Mouse (Mus musculus): Measurements from ENCODE around the gene Fbxo27. TPM values are rescaled to one million over a fixed set of nuclear protein-coding genes. Genes with fewer than 3 reads are reported as not detected.
"Not testable (repeated sequence)": the region's sequence is repeated elsewhere in the genome, so short reads cannot be mapped to it uniquely, and the experiment has no call there.

Fbxo27 gene
- polyA plus RNA-seq (2015; fragmentation: Nextera tagmentation; extraction: Ambion mirVana): 0.29 and 0.32 TPM in 2 replicates

DNA sequence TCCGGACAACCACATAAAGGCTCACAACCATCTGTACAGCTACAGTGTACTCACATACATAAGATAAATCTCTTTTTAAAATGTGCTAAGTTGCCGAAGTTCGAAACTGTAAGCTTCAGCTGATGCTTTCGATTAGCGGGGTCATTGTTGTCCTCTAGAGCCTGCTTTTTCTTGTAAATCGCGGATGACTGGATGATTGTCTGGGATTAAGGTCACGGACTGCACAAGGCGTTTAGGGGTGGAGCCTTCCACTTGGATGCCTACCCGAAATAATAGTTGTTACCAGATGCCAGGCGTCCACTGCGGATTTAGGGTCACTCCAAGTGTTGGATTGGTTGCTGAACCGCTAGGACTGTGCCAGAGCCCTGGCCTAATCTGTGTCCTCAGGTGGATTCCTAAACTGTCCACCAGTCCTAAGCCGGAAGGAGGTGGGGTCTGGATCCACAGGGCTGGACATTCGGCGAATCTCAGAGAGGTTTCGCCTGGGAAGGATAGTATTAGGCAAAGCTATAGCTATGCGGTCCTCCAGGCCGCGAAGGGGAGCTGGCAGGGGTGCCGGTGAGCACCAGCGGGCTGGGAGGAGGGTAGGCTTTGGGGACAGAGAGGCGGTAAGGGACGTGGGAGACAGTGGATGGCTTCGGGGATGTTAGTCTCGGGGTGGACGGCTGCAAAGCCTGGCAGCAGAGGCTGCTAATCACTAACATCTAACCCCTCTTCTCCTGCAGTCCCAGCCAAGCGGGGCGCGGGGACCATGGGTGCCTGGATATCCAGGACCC, at the start of gene Fbxo27:
TSS of gene Fbxo27 (plus strand) at position 305 of the 776 bp plus-strand sequence.
- H3K36me3 ChIP-seq: no peaks in the 10 kb centered on the region
- H3K27me3 ChIP-seq: peaks cover 38% of the 10 kb centered on the region
- H3K4me1 ChIP-seq (replicated peaks): peaks cover 15% of the 10 kb centered on the region
- no peaks in the 10 kb centered on the region for H3K9me3 ChIP-seq (replicated peaks)
- no peak for DNase-seq
- peak within 1 kb of the TSS; percentile 49 for H3K4me3 ChIP-seq (replicated peaks)
- ATAC-seq (ENCODE audit: low read depth): no peak
- H3K4me2 ChIP-seq: peak within 1 kb of the TSS; percentile 68
- H3K27ac ChIP-seq: no peak within 1 kb of the TSS
- peak within 1 kb of the TSS; percentile 17; the same call in 1 of the 2 replicates for H3K9ac ChIP-seq
- 35% methylated on average over 30 of the region's 30 CpGs for WGBS (ENCODE audit: insufficient replicate concordance)

DNA sequence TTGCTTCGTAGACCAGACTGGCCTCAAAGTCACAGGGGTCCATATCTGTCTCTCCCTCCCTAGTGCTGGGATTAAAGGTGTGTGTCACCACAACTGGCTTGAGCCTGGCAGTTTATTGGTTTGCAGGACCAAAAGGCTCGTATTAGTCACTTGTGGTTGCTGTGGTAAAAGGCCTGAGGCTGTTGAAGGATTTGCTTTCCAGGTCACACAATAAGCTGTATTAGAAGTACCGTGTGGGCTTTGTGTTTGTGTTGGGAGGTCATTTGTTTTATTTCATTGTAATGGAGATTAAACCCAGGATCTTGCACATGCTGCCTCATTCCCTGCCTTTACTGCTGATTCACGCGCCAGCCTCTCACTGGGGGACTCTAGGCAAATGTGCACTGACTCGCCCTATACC, 47.3 kb upstream of the Fbxo27 start:
- ATAC-seq (ENCODE audit: low read depth) (no peak), DNase-seq (no peak)
- H3K27me3 ChIP-seq: no peaks in the 10 kb centered on the region
- no peak overlapping the region for H3K9ac ChIP-seq
- no peak overlapping the region for H3K4me3 ChIP-seq (replicated peaks)
- no peak overlapping the region for H3K4me2 ChIP-seq
- no peaks in the 10 kb centered on the region for H3K36me3 ChIP-seq
- 63% methylated on average over 6 of the region's 6 CpGs for WGBS (ENCODE audit: insufficient replicate concordance)
- 0 out of 2 replicates have a peak, but pooled peaks cover 3% of the 10 kb centered on the region for H3K4me1 ChIP-seq (replicated peaks)
- H3K9me3 ChIP-seq (replicated peaks): no peaks in the 10 kb centered on the region
- H3K27ac ChIP-seq: no peak overlapping the region

DNA sequence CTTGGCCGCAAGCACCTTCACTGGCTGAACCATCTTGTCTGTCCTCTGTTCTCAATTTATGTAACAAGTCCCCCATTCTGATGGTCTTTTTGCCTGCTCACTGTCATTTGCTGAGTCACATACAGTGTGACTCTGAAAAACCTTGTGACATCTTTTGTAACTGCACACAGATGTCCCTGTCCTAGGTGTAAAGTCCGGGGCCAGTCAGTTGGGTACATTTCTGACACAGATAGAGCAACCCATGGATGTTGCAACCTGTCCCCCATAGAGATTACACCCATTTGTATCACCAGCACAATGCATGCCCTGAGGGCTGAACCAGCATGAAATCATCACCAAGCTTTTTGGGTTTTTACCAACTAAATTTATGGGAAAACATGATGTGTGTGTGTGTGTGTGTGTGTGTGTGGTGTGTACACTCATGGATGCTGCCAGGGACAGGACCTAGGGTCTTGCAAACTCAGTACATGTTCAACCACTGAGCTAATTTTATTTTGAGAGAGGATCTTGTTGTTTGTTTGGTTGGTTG, 46.6 kb upstream of the Fbxo27 start:
- no peak overlapping the region for H3K27ac ChIP-seq
- H3K4me2 ChIP-seq: no peak overlapping the region
- H3K4me3 ChIP-seq (replicated peaks): no peak overlapping the region
- H3K9me3 ChIP-seq (replicated peaks): no peaks in the 10 kb centered on the region
- H3K9ac ChIP-seq: no peak overlapping the region
- WGBS (ENCODE audit: insufficient replicate concordance): 65% methylated on average over 2 of the region's 2 CpGs
- H3K36me3 ChIP-seq: no peaks in the 10 kb centered on the region
- no peak for DNase-seq
- H3K27me3 ChIP-seq: no peaks in the 10 kb centered on the region
- peak; percentile 45; the same call in 1 of the 2 replicates for ATAC-seq (ENCODE audit: low read depth)
- 0 out of 2 replicates have a peak, but pooled peaks cover 3% of the 10 kb centered on the region for H3K4me1 ChIP-seq (replicated peaks)

DNA sequence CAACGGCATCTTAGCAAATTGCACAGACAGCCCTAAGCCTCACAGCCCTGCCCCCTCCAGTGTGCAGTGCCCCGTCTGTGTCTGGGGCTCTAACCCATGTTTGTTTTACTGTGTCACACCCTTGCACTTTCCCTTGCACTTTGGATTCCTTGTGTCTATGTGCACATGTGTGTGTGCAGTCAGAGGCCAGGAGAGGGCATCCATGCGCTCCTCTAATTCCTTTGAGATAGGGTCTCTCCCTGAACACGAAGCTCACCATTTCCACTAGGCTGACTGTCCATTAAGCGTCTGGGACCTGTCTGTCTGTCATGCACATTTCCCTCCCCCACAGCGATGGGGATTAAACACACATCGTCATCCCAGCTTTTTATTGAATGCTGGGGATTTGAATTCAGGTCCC, 45.6 kb upstream of the Fbxo27 start:
- Histone ChIP-seq H3K27ac (no peak overlapping the region), H3K4me3 (replicated peaks) (no peak overlapping the region), H3K4me2 (no peak overlapping the region), H3K9me3 (replicated peaks) (no peaks in the 10 kb centered on the region), H3K36me3 (no peaks in the 10 kb centered on the region), H3K9ac (no peak overlapping the region), H3K27me3 (no peaks in the 10 kb centered on the region), H3K4me1 (replicated peaks) (0 out of 2 replicates have a peak, but pooled peaks cover 3% of the 10 kb centered on the region)
- no peak for ATAC-seq (ENCODE audit: low read depth)
- no peak for DNase-seq
- 41% methylated on average over 7 of the region's 7 CpGs for WGBS (ENCODE audit: insufficient replicate concordance)

- Histone ChIP-seq H3K4me1 (replicated peaks) (0 out of 2 replicates have a peak, but pooled peaks cover 3% of the 10 kb centered on the region), H3K4me2 (no peak overlapping the region), H3K9ac (no peak overlapping the region), H3K9me3 (replicated peaks) (no peaks in the 10 kb centered on the region), H3K27me3 (no peaks in the 10 kb centered on the region), H3K4me3 (replicated peaks) (no peak overlapping the region), H3K36me3 (no peaks in the 10 kb centered on the region), H3K27ac (no peak overlapping the region)
- DNase-seq (no peak), ATAC-seq (ENCODE audit: low read depth) (no peak)
- 74% methylated on average over 2 of the region's 2 CpGs for WGBS (ENCODE audit: insufficient replicate concordance)
These were observed 41.5 kb upstream of the Fbxo27 start for GRCm38 (mm10) chr7:28651157-28651556.

- 58% methylated on average over 4 of the region's 4 CpGs for WGBS (ENCODE audit: insufficient replicate concordance)
- Histone ChIP-seq H3K4me3 (replicated peaks) (no peak overlapping the region), H3K9me3 (replicated peaks) (no peaks in the 10 kb centered on the region), H3K36me3 (no peaks in the 10 kb centered on the region), H3K4me1 (replicated peaks) (no peaks in the 10 kb centered on the region), H3K4me2 (no peak overlapping the region), H3K27ac (no peak overlapping the region), H3K27me3 (no peaks in the 10 kb centered on the region), H3K9ac (no peak overlapping the region)
- ATAC-seq (ENCODE audit: low read depth) (no peak), DNase-seq (no peak)
These were observed 36.2 kb upstream of the Fbxo27 start for GRCm38 (mm10) chr7:28656430-28656829.

- no peaks in the 10 kb centered on the region for H3K9me3 ChIP-seq (replicated peaks)
- 14% methylated on average over 15 of the region's 15 CpGs for WGBS (ENCODE audit: insufficient replicate concordance)
- DNase-seq (no peak), ATAC-seq (ENCODE audit: low read depth) (no peak)
- no peak overlapping the region for H3K9ac ChIP-seq
- no peak overlapping the region for H3K27ac ChIP-seq
- no peaks in the 10 kb centered on the region for H3K36me3 ChIP-seq
- H3K4me3 ChIP-seq (replicated peaks): no peak overlapping the region
- no peak overlapping the region for H3K4me2 ChIP-seq
- H3K27me3 ChIP-seq: peaks cover 23% of the 10 kb centered on the region; the same call in 1 of the 2 replicates
- no peaks in the 10 kb centered on the region for H3K4me1 ChIP-seq (replicated peaks)
These were observed 26.7 kb upstream of the Fbxo27 start for GRCm38 (mm10) chr7:28665620-28666579.

GRCm38 (mm10) chr7:28671172-28671571, 21.5 kb upstream of the Fbxo27 start:
- Histone ChIP-seq H3K27ac (no peak overlapping the region), H3K36me3 (no peaks in the 10 kb centered on the region), H3K4me3 (replicated peaks) (no peak overlapping the region), H3K9me3 (replicated peaks) (no peaks in the 10 kb centered on the region), H3K4me1 (replicated peaks) (no peaks in the 10 kb centered on the region), H3K4me2 (no peak overlapping the region), H3K27me3 (no peaks in the 10 kb centered on the region), H3K9ac (no peak overlapping the region)
- DNase-seq: no peak
- no peak for ATAC-seq (ENCODE audit: low read depth)
- 19% methylated on average over 4 of the region's 4 CpGs for WGBS (ENCODE audit: insufficient replicate concordance)

DNA sequence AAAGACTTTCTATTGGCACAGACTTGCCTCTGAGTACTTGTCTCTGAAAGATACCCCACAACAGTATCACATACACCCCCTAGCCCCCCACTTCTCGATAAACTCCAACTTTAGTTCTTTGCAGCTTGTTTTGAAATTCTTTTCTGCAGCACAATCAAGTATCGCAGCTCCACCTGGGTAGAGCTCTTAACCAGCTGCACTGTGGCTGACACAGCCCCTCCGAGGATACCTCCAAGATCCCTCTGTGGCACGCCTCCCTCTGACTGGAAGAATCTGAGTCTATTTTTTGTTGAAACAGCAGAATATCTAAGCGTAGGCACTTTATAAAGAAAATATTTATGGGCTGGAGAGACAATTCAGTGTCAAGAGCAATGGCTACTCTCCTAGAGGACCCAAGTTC, 20.4 kb upstream of the Fbxo27 start:
- Histone ChIP-seq H3K27ac (no peak overlapping the region), H3K36me3 (no peaks in the 10 kb centered on the region), H3K9me3 (replicated peaks) (no peaks in the 10 kb centered on the region), H3K4me1 (replicated peaks) (no peaks in the 10 kb centered on the region), H3K4me3 (replicated peaks) (no peak overlapping the region), H3K9ac (no peak overlapping the region), H3K4me2 (no peak overlapping the region), H3K27me3 (no peaks in the 10 kb centered on the region)
- no peak for DNase-seq
- 72% methylated on average over 5 of the region's 5 CpGs for WGBS (ENCODE audit: insufficient replicate concordance)
- no peak for ATAC-seq (ENCODE audit: low read depth)

DNA sequence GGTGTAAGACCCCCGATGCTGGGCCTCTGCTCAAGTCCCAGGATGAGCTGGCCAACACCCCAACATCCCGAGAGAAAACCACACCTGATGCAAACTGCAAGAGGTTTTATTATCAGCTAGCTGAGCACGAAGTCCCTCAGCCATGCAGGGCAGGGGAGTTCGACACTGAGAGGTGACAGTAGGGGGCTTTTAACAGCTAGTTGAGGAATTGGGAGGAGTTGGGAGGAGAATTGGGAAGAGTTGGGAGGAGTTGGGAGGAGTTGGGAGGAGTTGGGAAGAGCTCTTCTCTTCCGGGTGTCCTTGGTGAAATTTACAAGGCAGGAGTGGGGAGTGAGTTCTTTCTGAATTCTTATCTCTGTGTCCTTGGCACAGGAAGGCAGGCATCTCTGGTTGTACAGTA, 19.9 kb upstream of the Fbxo27 start:
- not testable (repeated sequence) for H3K27me3 ChIP-seq; H3K4me2 ChIP-seq; H3K9ac ChIP-seq; ATAC-seq (ENCODE audit: low read depth); DNase-seq; H3K27ac ChIP-seq; H3K4me1 ChIP-seq (replicated peaks); H3K36me3 ChIP-seq; H3K9me3 ChIP-seq (replicated peaks); H3K4me3 ChIP-seq (replicated peaks)
- WGBS (ENCODE audit: insufficient replicate concordance): 48% methylated on average over 5 of the region's 5 CpGs

GRCm38 (mm10) chr7:28674994-28675393, 17.7 kb upstream of the Fbxo27 start:
- no peak overlapping the region for H3K27ac ChIP-seq
- no peaks in the 10 kb centered on the region for H3K27me3 ChIP-seq
- no peak overlapping the region for H3K4me3 ChIP-seq (replicated peaks)
- H3K9ac ChIP-seq: no peak overlapping the region
- no peak for DNase-seq
- 56% methylated on average over 9 of the region's 9 CpGs for WGBS (ENCODE audit: insufficient replicate concordance)
- ATAC-seq (ENCODE audit: low read depth): no peak
- no peaks in the 10 kb centered on the region for H3K9me3 ChIP-seq (replicated peaks)
- no peaks in the 10 kb centered on the region for H3K36me3 ChIP-seq
- H3K4me1 ChIP-seq (replicated peaks): no peaks in the 10 kb centered on the region
- peak overlapping the region; percentile 14 for H3K4me2 ChIP-seq
